Mouse (Mus musculus) mature B cell (primary cell): ENCODE measurements at regions not wholly inside any gene's neighbourhood (a gene's known extent, or its start where the extent isn't known, plus 50 kb on each side); places are given as distances from the start of the nearest gene placed in this dataset.

ENCODE experiments used
- in situ Hi-C: fragments of 300-500 bp; cut with MboI; formaldehyde crosslinking; loops from 2 replicates; pipeline ENCODE4 v1.14.3; 2019

DNA sequence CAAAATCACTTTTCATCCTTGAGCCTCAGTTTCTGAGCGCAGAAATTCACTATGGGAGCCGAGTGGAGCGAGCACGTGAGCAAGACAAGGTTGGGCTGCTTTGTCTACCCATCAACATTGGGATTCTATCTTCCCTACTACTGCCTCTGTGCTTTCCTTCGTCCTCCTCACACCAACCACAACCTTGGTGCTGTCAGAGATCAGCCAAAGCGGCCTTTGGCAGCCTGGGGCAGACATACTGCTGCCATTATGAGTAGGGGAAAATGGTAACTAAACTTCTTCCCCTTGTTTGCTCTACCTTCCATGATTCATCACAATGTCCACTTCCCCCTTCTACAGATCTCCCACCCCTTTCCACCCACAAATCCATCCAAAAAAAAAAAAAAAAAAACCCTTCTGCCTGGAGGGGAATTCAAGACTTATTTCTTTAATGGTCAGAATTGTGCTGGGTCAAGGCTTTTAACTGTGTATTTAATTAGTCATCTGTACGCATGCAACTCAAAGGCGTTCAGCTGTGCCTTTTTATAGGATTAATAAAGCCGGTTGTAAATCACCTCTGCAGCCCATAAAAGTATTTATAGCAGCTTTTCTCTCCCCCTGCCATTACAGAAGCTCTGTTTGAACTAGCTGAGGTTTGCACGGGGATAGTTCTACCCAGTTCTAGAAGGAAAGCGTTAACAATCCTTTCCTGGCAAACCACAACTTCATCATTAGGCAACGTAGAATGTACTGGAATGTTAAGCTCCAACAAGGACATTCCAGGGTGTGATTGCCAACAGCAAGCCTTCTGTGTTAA is 340.4 kb downstream of the Pik3r1 start:
- in situ Hi-C loops: no loop called here

DNA sequence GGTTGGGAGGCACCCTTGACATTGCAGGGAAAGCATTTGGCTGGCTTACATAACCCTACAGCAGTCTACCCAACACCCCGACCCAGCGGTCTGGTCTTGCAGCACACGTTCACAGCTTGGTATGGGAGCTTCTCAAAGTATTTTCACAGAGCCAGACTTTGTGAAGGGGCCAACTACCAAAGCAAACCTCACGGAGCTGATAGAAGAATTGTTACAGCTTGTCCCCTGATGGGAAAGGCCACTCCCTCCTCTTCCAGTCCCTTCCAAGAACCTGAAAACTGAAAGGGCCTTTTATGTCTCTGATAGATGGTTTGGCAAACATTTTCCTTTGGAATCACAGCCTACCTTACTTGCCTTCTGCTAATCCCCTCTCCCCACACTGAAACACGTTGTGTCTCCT is 341.6 kb downstream of the Pik3r1 start:
- in situ Hi-C loops: no loop called here

DNA sequence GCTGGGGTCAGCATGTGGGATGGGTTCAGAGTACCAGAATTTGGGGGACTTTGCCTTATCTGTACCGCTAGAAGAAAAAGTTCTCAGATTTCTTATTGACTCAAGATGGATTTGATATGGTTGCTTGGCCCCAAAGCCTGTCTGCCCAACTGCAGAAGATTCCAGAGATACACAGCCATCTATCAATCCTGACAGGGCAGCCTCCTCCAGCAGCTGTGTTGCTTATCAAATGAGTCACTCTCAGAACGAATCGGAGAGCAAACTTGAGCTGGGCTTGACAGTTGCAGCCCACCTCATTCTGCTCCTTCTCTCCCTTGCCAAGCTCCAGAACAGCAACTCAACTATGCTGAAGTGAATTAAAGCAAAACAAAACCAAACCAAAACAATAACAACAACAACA is 345.9 kb downstream of the Pik3r1 start:
- in situ Hi-C loops: no loop called here

DNA sequence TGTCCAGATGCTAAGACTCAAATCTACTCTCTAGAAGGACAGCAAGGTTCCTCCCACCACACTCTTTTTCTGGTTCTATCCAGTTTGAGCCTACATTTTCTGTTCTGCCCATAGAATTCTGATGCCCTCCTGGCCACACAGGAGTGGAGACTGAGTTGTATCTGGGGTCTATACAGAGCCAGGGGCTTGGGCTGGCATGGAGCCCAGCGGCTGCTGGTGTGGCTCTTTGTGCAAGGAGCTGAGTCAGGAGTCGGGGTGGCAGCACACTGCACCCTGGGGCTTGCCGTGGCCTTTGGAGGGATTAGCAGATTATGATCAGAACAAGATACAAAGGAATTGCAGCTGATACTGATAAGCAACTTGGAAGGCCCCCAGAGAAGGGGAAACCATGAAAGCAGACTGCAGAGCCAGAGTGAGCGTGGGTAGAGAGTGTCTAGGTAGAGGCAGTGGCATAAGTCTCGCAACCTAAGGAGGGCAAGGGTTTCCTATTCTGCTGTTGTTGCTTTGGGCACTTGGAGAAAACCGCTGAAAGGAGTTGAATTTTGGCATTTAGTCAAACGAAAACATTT is 348.5 kb downstream of the Pik3r1 start:
- in situ Hi-C loops: no loop called here

DNA sequence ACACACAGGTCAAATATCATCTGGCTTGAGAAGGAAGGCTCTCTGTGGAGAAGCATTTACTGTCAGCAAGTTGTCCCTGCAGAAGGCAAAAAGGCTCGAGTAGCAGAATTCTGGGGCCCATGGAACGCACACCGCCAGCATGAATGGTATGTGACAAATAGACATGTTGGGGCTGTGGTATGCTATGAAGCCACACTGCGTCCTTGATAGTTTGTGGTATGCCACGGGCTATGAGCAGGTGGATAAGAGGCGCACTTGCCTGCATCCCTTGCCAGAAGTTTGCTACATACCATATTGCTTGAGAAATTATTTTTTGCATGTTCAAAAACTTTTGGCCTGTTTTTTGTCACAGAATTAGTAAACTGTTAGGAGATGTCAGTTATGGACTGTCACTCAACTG is 349.7 kb downstream of the Pik3r1 start:
- in situ Hi-C loops: no loop called here

DNA sequence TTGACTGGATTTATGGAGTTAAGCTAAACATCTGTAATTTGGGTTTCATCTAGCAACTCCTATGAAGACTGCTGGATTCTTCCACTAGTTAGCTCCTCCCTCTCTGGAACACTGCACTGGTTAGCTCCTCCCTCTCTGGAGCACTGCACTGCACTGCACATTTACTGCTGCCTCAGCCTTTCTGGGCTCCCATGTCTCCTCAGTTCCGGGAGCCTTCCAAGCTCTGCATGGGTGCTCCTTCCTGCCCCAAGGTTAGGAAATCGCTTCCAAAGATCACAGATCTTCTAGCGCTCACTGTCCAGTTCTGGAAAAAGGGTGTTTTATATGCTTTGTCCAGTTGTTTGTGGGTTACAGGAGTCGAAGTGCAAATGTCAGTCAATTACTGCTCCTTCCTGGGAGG is 359.1 kb downstream of the Pik3r1 start:
- in situ Hi-C loops: no loop called here

DNA sequence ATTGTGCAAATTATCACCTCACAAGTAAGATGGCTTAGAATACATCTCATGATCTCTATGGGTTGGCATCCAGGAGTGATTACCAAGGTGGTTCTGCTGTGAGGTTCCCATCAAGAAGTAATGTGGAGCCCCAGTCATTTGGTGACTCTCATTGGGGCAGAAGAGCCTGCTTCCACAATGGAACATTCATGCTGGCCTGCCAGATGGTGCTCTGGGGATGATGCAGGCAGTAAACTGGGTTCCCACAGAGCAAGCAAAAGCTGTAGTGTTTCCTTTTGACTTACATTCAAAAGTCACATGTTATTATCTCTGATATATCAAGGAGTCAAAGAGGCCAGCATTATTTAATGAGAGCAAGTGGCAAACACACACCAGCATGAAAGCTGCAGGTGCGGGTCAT is 360.4 kb downstream of the Pik3r1 start:
- in situ Hi-C loops: no loop called here

DNA sequence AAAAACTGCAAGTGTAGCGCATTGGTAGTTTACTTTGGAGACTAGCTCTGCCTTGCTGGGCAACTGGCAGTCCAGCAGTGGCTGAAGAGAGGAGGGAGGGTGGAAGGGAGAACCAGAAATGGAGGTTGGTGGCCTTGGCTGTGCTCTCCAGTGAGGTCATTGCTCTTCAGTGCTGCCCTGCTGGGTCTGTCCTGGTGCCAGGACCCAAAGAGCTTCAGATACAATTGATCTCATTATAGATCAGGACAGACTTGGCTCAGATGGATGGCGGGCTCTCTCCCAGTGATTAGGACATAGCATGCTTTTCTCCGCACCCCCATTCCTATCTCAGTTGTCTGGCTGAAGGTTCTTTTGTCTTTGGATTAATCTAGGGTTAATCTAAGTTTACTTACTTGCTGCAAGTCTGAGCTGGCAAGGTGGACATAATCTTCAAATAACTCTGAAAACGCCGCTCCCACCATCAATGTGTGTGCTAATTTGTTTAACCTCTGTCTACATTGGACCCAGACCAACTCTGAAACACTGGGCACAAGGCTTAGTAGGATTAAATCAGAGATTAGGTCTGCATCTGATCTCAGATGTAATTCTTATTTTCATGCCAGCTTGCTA is 394.3 kb downstream of the Pik3r1 start:
- in situ Hi-C loops: no loop called here

DNA sequence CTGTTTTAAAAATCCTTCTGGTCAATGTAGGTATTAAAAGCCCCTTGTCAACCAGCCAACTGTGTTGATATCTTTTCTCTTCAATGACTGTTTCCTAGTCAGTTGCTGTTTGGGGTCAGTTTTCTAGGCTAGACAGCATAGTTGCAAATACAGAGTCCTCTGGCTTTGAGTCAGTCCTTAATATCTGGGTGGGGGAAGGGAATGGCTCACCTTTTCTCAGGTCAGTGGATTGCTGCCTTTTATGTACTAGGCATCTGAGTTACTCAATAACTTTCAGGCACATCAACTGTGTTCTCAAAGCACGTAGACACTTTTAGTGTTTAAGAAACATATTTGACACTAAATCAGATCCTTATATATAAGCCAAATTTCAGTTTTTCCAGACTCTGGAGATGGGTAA is 396.1 kb downstream of the Pik3r1 start:
- in situ Hi-C loops: no loop called here

DNA sequence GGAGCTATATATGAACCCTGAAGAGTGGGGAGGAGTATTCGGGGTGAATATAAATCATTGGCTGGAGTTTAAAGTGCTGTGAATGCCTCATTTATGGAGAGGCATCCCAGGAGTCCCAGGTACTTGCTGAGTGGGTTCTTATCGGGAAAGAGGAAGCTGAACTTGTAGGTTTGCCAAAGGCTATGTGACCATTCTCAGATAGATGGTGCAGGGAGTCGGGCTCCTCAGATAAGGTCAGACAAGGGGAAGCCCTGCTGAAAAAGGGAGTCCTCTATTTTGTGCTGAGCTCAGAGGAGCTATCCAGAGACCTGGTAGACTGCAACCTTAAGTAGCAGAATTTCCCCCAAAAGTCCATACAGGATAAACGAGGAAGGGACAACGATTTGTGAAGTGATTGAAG is 399.8 kb downstream of the Pik3r1 start:
- in situ Hi-C loops: no loop called here

DNA sequence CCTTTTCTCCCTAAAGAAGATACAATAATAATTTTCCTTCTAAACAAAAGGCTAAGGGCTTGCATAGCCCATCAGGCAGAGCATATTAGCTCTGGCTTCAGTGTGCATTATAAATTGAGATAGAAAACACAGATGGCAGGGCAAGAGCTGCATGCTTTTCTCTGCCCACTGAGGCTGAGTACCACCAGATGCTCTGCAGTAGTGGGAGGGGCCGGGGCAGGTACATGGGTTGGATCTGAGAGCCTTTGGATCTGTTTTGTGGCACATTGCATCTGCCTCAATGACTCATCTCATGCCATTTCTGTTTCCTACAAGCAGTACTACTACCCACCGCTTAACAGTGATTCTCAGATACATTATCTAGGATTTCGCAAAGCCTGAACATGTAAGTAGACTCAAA is 412.7 kb downstream of the Pik3r1 start:
- in situ Hi-C loops: no loop called here

DNA sequence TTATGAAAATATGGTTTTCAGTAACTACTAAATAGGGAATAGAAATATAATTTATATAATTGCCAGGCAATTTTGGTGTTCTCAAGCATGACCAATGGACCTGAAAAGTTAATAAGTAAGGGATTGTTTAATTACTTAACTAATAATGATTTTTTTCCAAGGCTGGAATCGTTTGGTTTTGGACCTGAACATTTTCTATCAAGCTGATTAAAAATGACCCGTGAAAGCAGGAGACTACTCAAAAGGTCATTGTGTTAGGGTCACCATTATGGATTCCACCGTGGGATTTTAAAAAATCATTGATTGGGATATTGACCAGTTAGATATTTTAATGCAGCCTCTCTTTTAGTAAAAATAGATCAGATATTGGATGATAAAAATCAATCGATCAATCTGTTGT is 416.9 kb downstream of the Pik3r1 start:
- in situ Hi-C loops: no loop called here

DNA sequence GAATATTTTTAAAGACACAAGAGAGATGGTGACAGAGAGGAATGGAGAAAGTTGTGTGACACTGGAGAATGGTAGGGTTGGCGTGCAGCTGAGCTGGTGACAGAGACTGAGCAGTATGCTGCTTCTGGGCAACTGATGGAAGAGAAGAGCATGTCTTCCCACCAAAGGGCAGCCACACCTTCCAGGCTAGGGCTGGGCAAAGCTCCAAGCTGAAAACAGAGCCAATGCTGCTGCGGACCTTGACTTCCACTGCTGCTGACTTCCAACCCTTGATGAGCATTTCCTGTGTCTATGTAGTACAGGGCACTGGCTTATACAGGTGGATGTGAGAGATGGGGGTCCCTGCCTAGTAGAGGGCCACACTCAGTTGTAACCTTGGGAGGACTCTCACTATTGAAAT is 418.7 kb downstream of the Pik3r1 start:
- in situ Hi-C loops: no loop called here

DNA sequence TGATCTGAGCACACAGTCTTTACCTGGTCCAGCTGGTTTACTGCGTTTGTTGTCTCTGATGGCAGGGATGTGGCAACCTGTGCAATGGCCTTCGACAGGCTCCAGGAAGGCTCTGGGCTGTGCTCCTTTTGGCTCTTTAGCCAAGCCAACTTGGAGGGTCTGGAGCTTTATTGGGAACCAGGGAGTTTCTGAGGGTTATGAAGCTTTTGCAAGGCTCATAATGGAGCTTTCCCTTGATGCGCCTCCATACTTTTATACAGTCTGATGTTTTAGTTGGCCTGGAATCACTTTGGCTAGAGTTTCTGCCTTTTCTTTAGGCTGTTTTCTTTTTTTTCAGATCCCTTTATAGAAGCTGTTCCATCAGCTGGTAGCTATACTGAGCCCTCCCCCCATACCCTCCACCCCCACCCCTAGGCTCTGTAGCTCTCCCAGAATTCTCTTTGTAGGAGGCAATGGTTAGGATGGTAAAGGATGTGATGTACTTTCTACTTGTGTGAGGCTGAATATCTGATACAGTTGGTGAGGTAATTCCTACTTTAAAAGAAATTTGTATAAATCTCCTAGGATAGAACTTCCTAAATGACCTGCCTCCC is 429.6 kb downstream of the Pik3r1 start:
- in situ Hi-C loops: no loop called here

DNA sequence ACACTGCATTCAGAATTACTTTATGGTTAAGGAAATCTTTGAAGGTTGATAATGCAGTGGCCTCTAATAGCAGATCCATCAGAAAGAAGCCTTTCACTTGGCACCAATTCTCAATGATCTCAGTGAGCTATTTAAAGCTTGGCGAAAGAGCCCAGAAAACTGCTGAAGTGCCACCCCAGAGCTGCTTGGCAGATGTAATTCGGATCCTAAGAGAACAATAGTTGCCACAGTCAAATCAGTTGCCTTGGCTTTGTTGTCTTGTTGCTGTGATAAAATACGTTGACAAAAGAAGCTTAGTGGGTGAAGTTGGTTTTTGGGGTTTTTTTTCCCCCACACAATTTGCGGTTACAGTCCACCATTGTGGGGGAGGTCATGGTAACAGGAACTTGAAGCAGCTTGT is 449.4 kb downstream of the Pik3r1 start:
- in situ Hi-C loops: no loop called here

DNA sequence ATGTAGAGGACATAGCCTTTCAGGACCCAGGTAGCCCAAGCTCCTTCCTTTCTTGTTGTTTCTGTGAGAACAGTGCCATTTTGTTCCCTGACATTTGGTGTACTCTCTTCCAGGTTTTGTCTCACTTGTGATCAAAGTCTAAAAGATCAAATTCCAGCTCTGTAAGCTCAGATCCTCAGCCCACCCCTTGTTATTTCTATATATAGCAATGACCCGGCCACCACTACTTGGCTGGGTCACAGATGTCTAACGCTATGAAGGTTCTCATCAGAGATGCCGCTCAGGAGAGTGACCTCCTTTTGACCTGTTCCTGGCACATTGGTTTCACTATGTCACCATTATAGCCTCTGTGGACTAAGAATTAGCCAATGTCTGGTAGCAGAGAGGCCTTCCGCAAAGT is 451.7 kb downstream of the Pik3r1 start:
- in situ Hi-C loops: no loop called here

DNA sequence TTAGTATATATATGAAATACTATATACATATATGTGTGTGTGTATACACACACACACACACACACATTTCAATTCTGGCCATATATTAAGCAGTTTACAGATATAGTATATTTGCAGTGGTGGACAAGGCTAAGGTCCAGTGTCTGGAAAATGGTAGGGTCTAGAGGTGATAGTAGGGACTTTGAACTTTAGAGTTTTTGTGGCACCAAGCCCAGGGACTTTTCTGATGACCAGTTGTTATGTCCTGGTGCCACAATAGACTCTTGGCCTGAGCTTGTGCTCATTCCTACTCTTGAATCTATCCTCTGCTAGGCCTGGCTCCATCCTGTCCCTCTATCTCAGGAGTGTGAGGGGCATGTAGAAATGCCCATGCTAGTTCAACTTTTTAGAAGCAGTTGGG is 454.0 kb downstream of the Pik3r1 start:
- in situ Hi-C loops: no loop called here

DNA sequence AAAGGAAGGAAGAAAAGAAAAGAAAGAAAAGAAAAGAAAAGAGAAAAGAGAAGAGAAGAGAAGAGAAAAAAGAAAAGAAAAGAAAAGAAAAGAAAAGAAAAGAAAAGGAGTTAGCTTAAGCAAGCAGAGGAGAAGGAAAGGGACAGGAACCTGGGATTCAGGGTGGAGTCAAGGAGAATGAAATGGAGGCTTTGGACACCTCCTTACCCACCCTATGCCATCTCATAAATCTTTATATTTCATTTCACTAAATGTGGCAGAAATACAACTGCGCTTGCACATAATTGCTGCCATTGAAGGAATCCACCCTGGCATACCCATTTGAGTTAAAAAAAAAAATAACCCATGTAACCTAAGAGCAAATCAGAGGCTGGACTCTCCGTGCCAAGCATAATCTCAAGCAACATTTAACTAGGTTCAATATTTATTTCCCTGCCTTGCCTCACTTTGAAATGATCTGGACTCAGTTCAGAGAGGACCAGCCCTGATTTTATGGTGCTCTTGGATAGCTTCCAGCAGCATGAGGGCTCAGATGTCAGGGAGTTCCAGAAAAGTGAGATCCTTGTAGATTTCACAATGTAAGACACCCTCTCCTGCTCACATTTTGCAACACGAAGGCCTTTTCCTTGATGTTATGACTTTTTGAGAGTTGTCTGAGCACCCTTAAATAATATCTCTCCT is 456.2 kb downstream of the Pik3r1 start:
- in situ Hi-C loops: no loop called here

DNA sequence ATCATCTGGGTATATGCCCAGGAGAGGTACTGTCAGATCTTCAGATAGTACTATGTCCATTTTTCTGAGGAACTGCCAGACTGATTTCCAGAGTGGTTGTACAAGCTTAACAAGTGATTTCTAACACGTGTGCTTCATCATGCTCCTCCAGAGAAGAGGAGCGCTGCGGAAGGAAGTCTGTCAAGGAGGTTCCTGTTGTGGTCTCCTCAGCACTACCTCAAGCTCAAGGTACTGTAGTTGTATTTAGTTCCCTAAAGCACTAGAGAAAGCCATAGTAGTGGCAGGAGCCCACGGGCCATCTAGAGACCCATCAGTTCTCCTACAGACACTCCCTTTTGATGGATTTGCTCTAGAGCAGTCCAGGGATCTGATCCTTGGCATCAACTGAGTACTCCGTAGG is 459.3 kb downstream of the Pik3r1 start:
- in situ Hi-C loops: no loop called here

DNA sequence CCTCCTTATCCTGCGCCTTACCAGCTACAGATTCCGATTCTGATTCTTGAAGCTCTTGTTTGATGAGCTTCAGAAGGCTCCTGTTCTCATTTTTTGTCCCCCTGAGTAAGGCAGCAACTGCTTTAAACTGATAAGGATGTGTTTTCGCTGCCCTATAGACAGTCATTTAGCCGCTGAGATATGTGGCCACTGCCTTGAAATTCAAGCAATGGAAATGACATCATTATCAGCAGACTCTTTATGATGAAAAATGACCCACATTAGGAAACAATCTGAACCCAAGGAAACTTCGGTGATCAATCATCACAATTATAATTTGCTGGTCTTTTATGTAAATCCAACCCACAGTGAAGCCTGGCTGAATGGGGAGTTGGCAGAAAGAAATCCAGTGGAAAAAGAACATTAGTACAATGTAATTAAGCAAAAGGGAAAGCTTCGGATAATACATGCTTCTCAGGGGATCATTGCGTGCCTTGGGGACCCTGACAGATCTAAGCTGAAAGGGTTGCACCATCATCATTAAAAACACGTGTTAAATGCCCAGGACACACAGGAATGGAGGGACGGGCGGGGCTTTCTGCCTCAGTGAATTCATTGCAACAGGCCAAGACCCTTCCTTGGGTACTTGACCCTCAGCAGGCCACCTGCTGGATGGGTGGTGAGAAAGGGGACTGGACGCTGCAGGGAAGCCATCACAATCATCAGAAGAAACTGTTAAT is 462.2 kb downstream of the Pik3r1 start:
- in situ Hi-C loops: no loop called here

DNA sequence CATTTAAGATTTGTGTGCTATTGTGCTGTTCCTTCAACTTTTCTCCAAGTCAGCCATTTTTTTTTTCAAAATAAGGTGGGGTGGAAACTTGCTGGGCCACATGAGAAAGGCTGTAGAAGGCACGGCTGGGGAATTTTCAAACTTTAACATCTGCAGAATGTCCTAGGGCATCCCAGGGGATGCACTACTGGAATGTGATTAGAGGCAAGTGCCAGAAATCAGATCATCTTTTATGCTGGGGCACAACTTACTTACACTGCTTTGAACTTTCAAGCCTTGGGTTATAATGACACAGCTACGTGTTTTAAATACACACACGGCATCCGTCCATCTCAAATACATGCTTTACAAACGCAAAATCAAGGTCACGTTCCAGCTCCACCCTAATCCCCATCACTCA is 463.0 kb downstream of the Pik3r1 start:
- in situ Hi-C loops: no loop called here

DNA sequence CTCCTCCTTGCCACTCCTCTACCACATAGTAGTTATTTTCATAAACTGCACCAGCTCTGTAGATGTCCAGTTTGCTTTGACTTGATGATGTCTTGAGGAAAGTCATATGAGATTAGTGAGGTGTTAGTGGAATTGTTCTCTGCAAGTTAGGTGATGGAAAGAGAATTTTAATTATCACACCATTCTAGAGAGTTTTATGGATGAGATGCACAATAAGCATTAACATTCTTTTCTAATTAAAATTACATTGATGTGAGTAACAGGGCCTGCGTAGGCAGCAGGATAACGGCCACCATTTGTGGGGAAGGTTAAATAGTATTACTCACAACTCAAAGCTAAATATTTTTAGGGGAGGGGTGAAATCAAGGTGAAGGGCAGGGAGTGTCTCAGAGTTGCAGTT is 466.7 kb downstream of the Pik3r1 start:
- in situ Hi-C loops: no loop called here
